Mouse (Mus musculus) neural tube, embryonic 12.5 days (tissue): ENCODE data around the gene Wwp2. TPM values are rescaled to one million over a fixed set of nuclear protein-coding genes. Genes with fewer than 3 reads are reported as not detected.

Experiments used
- ATAC-seq: fragments of 200-750 bp; cut with Nextera tagmentation; 2 replicates; pipeline ENCODE4 v1.8.0; 2017; ENCODE audit warnings: low read depth, mild to moderate bottlenecking, moderate TSS enrichment, moderate library complexity; ENCODE audit not compliant: low FRiP score
- H3K27ac ChIP-seq: fragments of 300-500 bp; sonication (generic); 2 replicates; pipeline ENCODE4 v1.5.1; 2016
- H3K27me3 ChIP-seq: fragments of 300-500 bp; sonication (generic); replicated peaks from 2 replicates; pipeline ENCODE4 v1.6.1; 2016; ENCODE audit warnings: mild to moderate bottlenecking
- H3K36me3 ChIP-seq: fragments of 300-500 bp; sonication (generic); 2 replicates; pipeline ENCODE4 v1.6.1; 2016; ENCODE audit warnings: mild to moderate bottlenecking
- H3K4me1 ChIP-seq: fragments of 300-500 bp; sonication (generic); 2 replicates; pipeline ENCODE4 v1.6.1; 2016
- H3K4me2 ChIP-seq: fragments of 300-500 bp; sonication (generic); replicated peaks from 2 replicates; pipeline ENCODE4 v1.6.1; 2016; ENCODE audit warnings: mild to moderate bottlenecking
- H3K4me3 ChIP-seq: fragments of 300-500 bp; sonication (generic); 2 replicates; pipeline ENCODE4 v1.5.1; 2016
- H3K9ac ChIP-seq: fragments of 300-500 bp; sonication (generic); 2 replicates; pipeline ENCODE4 v1.6.1; 2016; ENCODE audit warnings: mild to moderate bottlenecking
- H3K9me3 ChIP-seq: fragments of 300-500 bp; sonication (generic); 2 replicates; pipeline ENCODE4 v1.6.1; 2016; ENCODE audit warnings: mild to moderate bottlenecking
- WGBS: fragments of 180-500 bp; shearing (Covaris S2); methylation state at CpG from one replicate; pipeline ENCODE4 v1.1.7; 2016; 5-methylcytosine and 5-hydroxymethylcytosine counted together
- polyA plus RNA-seq: library from polyadenylated mRNA; unstranded; fragments of >200 nt; fragmentation: Nextera tagmentation; extraction: Ambion mirVana; gene quantifications from 2 replicates; pipeline ENCODE4 v1.2.1, GENCODE M21; 2016

Gene Wwp2
- polyA plus RNA-seq, 1 experiment from 2014 or later: 74.2 TPM

- H3K36me3 ChIP-seq: peaks cover 50% of the 10 kb centered on the region
- 0 out of 2 replicates have a peak overlapping the region, but pooled peaks have one; percentile 15 for H3K27ac ChIP-seq
These were observed 141.5 kb downstream of the Wwp2 start for GRCm38 (mm10) chr8:107577640-107578039.

DNA sequence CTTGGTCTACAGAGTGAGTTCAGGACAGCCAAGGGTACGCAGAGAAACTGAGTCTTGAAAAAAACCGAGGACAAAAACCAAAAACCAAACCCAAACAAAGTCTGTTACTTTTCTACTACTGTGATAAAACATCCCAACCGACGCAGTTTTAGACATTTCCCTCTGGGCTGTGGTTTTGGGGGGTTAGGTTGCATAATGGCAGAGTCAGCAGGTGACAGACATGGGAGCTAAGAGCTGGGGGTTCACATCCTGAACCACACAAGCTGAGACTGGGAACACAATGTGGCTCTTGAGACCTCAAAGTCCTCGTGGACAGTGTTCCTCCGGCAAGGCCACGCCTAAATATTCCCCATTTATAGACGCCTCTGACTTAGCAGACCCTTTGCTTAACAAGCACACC, 142.0 kb downstream of the Wwp2 start:
- Histone ChIP-seq H3K9me3 (no peaks in the 10 kb centered on the region), H3K27ac (0 out of 2 replicates have a peak overlapping the region, but pooled peaks have one; percentile 15), H3K4me3 (no peak overlapping the region), H3K36me3 (peaks cover 55% of the 10 kb centered on the region), H3K4me1 (no peaks in the 10 kb centered on the region), H3K9ac (no peak overlapping the region), H3K27me3 (no peaks in the 10 kb centered on the region), H3K4me2 (no peak overlapping the region)
- ATAC-seq: no peak
- 88% methylated on average over 8 of the region's 8 CpGs for WGBS

More at GRCm38 (mm10) chr8:107577640-107578039, 141.5 kb downstream of the Wwp2 start:
- no peaks in the 10 kb centered on the region for H3K9me3 ChIP-seq
- H3K4me3 ChIP-seq: no peak overlapping the region
- no peak overlapping the region for H3K9ac ChIP-seq
- no peaks in the 10 kb centered on the region for H3K4me1 ChIP-seq
- H3K27me3 ChIP-seq: no peaks in the 10 kb centered on the region
- H3K4me2 ChIP-seq: no peak overlapping the region
- 88% methylated on average over 4 of the region's 4 CpGs for WGBS
- ATAC-seq: no peak

GRCm38 (mm10) chr8:107578541-107578940, 142.4 kb downstream of the Wwp2 start:
- Histone ChIP-seq H3K27ac (no peak overlapping the region), H3K4me1 (no peaks in the 10 kb centered on the region), H3K9me3 (no peaks in the 10 kb centered on the region), H3K4me3 (no peak overlapping the region), H3K36me3 (peaks cover 59% of the 10 kb centered on the region), H3K9ac (no peak overlapping the region), H3K27me3 (no peaks in the 10 kb centered on the region), H3K4me2 (no peak overlapping the region)
- WGBS: 88% methylated on average over 8 of the region's 8 CpGs
- ATAC-seq: no peak

DNA sequence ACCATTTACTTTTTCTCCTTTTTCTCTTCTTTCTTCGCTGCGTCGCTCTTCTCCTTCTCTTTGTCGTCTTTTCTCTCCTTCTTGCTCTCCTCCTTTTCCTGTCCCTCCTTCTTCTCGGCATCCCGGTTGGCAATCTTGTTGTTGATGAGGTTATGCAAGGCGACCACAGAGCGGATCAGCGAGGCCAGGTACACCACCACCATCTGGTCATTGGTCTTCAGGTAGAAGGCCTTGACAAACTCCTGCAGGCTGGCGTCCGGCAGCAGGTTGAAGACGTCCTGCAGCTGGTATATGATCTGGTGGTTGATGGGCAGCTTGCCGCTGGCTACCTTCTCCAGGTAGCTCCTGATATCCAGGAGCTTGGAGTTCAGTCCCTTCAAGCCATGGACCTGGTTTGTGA, 144.7 kb downstream of the Wwp2 start:
- Histone ChIP-seq H3K4me3 (no peak overlapping the region), H3K9ac (no peak overlapping the region), H3K4me2 (no peak overlapping the region), H3K27ac (no peak overlapping the region), H3K27me3 (no peaks in the 10 kb centered on the region), H3K9me3 (no peaks in the 10 kb centered on the region), H3K36me3 (peaks cover 83% of the 10 kb centered on the region), H3K4me1 (0 out of 2 replicates have a peak, but pooled peaks cover 2% of the 10 kb centered on the region)
- 96% methylated on average over 13 of the region's 13 CpGs for WGBS
- ATAC-seq: no peak

- Histone ChIP-seq H3K4me1 (peaks cover 9% of the 10 kb centered on the region), H3K4me3 (no peak overlapping the region), H3K9me3 (no peaks in the 10 kb centered on the region), H3K36me3 (peaks cover 87% of the 10 kb centered on the region), H3K4me2 (no peak overlapping the region), H3K27me3 (no peaks in the 10 kb centered on the region), H3K9ac (no peak overlapping the region), H3K27ac (no peak overlapping the region)
- over 99% methylated on average over 4 of the region's 4 CpGs for WGBS
- ATAC-seq: no peak
These were observed 145.4 kb downstream of the Wwp2 start for GRCm38 (mm10) chr8:107581536-107581935.

- H3K27me3 ChIP-seq: no peaks in the 10 kb centered on the region
- H3K4me1 ChIP-seq: peaks cover 12% of the 10 kb centered on the region
- H3K36me3 ChIP-seq: peaks cover 87% of the 10 kb centered on the region
- no peak overlapping the region for H3K9ac ChIP-seq
- H3K27ac ChIP-seq: no peak overlapping the region
- no peaks in the 10 kb centered on the region for H3K9me3 ChIP-seq
- no peak overlapping the region for H3K4me2 ChIP-seq
- 95% methylated on average over 11 of the region's 11 CpGs for WGBS
- no peak for ATAC-seq
- no peak overlapping the region for H3K4me3 ChIP-seq
These were observed 146.0 kb downstream of the Wwp2 start for GRCm38 (mm10) chr8:107582136-107582535.

DNA sequence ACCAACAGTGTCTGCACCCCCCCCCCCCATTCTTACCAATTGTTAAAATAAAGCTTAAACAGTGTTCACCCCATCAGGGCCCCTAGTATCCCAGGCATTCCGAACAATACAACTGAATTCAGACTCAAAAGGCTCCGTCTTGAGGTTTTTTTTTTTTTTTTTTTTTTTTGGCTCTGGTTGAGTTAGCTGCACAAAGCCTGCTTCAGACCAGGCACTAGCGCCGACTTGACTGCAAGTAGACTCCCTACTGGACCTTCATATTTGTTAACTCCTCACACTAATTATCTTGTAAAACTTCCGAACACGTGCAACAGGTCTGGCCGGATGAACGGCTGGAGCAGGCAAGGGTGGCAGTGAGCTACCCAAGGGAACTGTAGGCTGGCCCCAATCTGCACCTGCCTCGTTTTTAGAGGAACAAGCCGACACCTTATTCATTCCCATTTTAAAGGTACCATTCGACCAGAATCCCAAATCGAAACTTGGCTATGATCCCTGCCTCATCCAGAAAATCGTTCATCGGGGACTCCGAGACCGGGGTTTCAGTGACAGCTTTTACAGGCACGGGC, 151.3 kb downstream of the Wwp2 start:
- Histone ChIP-seq H3K9ac (peak overlapping the region; percentile 90), H3K4me3 (peak overlapping the region; percentile 96), H3K4me2 (peak overlapping the region; percentile 85), H3K27ac (peak overlapping the region; percentile 75; the same call in 1 of the 2 replicates), H3K9me3 (no peaks in the 10 kb centered on the region), H3K4me1 (peaks cover 14% of the 10 kb centered on the region), H3K36me3 (peaks cover 38% of the 10 kb centered on the region), H3K27me3 (no peaks in the 10 kb centered on the region)
- 2% methylated on average over 17 of the region's 17 CpGs for WGBS
- ATAC-seq: peak; percentile 57

DNA sequence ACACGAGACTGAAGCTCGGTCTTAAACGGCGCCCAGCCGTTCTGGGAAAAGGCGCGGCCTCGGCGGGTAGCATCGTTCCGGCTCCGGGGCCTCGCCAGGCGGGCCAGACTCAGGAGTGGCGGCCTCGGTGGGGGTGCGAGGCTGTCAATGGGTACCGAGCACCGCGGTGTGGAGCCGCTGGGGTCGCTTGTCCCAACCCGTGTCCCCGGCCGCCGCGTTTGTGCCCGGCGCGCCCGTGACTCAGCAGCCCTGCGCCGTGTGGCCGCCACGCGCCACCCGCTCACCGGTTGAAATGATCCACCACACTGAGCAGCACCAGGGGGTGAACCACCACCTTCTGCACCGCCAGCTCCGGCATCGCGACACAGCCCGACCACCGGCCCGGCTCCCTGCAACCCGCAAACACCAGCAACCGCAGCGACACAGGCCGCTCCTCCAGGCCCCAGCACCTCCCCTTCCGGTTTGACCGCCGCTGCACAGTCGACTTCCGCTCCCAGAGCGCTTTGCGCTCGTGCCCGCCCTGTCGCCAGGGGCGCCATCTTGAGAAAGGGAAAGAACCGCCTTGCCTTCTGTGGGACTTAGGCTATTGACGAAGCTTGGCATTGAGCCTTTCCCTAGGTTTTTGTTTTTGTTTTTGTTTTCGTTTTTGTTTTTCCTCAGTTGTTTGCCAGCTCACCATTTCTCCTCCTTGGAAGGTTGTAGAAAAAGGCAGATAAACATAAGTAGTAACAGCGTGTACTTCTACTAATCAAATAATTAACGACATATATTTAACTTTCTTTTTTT, 152.0 kb downstream of the Wwp2 start, which contains the start of gene Psmd7:
TSS of gene Psmd7 (minus strand) at position 470 of the 786 bp plus-strand sequence.
- H3K27ac ChIP-seq: peak within 1 kb of the TSS; percentile 75; the same call in 1 of the 2 replicates
- peaks cover 31% of the 10 kb centered on the region for H3K36me3 ChIP-seq
- no peaks in the 10 kb centered on the region for H3K9me3 ChIP-seq
- 2% methylated on average over 65 of the region's 65 CpGs for WGBS
- ATAC-seq: peak; percentile 95
- peak within 1 kb of the TSS; percentile 96 for H3K4me3 ChIP-seq
- no peaks in the 10 kb centered on the region for H3K27me3 ChIP-seq
- peak within 1 kb of the TSS; percentile 90 for H3K9ac ChIP-seq
- peak within 1 kb of the TSS; percentile 85 for H3K4me2 ChIP-seq
- peaks cover 14% of the 10 kb centered on the region for H3K4me1 ChIP-seq

DNA sequence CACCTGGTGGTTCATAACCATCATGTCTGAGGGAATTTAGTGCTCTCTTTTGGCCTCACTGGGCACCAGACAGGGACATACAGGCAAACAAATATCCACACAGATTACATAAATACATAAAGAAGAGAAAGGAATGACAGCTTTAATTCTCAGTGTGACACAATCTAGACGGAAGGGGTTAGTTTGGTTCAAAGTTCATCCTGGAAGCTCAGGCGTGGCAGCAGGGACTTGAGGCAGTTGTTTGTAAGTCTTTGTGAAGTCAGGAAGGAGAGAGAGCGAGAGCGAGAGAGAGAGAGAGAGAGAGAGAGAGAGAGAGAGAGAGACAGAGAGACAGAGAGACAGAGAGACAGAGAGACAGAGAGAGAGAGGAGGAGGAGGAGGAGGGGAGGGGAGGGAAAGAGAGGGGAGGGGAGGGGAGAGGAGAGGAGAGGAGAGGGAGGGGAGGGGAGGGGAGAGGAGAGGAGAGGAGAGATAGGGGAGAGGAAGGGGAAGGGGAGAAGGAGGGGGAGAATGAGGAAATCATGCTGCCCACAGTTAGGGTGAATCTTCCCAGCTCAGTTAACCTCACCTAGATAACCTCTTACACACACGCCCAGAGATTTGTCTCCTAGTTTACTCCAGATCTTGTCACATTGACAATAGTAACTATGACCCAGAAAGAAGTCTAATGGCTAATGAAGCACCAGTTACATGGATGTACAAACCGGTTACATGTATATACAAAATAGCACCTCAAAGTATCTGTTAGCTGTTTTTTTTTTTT, 158.0 kb downstream of the Wwp2 start:
- 80% methylated on average over 6 of the region's 6 CpGs for WGBS
- no peak overlapping the region for H3K9ac ChIP-seq

GRCm38 (mm10) chr8:107594817-107595216, 158.7 kb downstream of the Wwp2 start:
- WGBS: 50% methylated on average over 6 of the region's 6 CpGs
- H3K9ac ChIP-seq: no peak overlapping the region
- H3K4me1 ChIP-seq: no peaks in the 10 kb centered on the region
- H3K27me3 ChIP-seq: no peaks in the 10 kb centered on the region
- no peaks in the 10 kb centered on the region for H3K9me3 ChIP-seq
- ATAC-seq: no peak
- H3K4me2 ChIP-seq: no peak overlapping the region
- no peak overlapping the region for H3K4me3 ChIP-seq
- no peak overlapping the region for H3K27ac ChIP-seq
- H3K36me3 ChIP-seq: no peaks in the 10 kb centered on the region

More for the DNA sequence above, 158.0 kb downstream of the Wwp2 start:
- no peaks in the 10 kb centered on the region for H3K27me3 ChIP-seq
- H3K9me3 ChIP-seq: no peaks in the 10 kb centered on the region
- no peaks in the 10 kb centered on the region for H3K4me1 ChIP-seq
- no peak overlapping the region for H3K4me2 ChIP-seq
- no peaks in the 10 kb centered on the region for H3K36me3 ChIP-seq
- ATAC-seq: no peak
- H3K27ac ChIP-seq: no peak overlapping the region
- no peak overlapping the region for H3K4me3 ChIP-seq

DNA sequence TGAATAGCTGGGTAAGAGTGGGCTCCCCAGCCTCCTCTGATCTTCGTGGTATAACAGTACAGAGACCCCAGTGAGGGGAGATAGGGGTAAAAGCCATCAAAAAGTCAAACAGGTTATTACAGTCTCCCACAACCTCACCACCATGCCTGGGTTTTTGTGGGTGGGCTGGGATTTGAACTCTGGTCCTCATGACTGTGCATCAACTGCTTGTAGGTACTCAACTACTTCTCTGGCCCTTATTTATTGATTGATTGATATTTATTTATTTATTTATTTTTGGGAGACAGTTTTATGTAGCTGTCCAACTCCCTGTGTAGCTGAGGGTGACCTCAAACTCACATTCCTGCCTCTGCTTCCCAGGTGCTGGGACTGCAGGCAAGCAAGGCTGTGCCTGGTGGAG, 161.6 kb downstream of the Wwp2 start:
- Histone ChIP-seq H3K9me3 (no peaks in the 10 kb centered on the region), H3K36me3 (no peaks in the 10 kb centered on the region), H3K27me3 (no peaks in the 10 kb centered on the region), H3K4me2 (no peak overlapping the region), H3K4me3 (no peak overlapping the region), H3K4me1 (no peaks in the 10 kb centered on the region), H3K27ac (no peak overlapping the region), H3K9ac (no peak overlapping the region)
- 78% methylated on average over 1 of the region's 1 CpGs for WGBS
- ATAC-seq: no peak

DNA sequence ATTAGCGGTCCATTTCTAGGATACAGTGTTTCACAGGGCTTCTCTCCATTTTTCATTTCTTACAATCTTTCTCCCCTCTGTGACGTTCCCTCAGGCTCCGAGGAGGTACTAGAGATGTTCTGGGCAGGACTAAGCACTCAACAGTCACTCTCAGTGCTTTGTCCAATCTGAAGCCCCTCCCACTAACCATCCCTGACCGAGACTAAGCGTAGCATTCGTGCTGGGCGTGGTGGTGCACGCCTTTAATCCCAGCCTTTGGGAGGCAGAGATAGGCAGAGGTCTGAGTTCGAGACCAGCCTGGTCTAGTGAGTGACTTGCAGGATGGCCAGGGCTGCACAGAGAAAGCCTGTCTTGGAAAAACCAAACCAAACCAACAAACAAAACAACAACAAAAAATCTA, 163.5 kb downstream of the Wwp2 start:
- no peak overlapping the region for H3K4me3 ChIP-seq
- no peak overlapping the region for H3K4me2 ChIP-seq
- no peak overlapping the region for H3K9ac ChIP-seq
- H3K27ac ChIP-seq: no peak overlapping the region
- ATAC-seq: no peak
- no peaks in the 10 kb centered on the region for H3K9me3 ChIP-seq
- no peaks in the 10 kb centered on the region for H3K36me3 ChIP-seq
- WGBS: 84% methylated on average over 9 of the region's 9 CpGs
- H3K27me3 ChIP-seq: no peaks in the 10 kb centered on the region
- H3K4me1 ChIP-seq: no peaks in the 10 kb centered on the region
